Mouse (Mus musculus): ENCODE results near the gene Elob. TPM values are rescaled to one million over a fixed set of nuclear protein-coding genes. Genes with fewer than 3 reads are reported as not detected.
A peak's percentile ranks its signal among the peaks of the same experiment; 100 is the strongest.

Gene Elob
- total and polyA plus RNA-seq, 2 experiments = 153 to 276 TPM

DNA sequence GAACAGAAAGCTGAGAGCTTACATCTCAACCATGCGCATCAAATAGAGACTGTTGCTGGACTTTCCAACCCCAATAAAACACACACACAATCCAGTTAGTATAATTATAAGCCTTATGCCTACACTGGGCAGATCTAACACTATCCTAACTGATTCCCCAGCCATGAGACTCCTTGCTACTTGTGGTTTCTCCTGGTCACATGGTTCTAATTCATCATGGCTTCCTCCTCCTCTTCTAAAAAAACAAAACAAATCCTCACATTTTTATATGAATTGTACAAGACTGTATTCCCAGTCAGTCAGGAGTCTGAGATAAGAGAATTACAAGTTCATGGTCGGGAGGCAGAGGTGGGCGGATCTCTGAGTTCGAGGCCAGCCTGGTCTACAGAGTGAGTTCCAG lies 40.0 kb downstream of the Elob start:
- H3K36me3 ChIP-seq (ENCODE audit: control insufficient read depth, insufficient read depth, low read length) = no peaks in the 10 kb centered on the region
- no peak for DNase-seq (ENCODE audit: extremely low read depth, low read depth, low spot score)
- WGBS = 96% methylated on average over 4 of the region's 4 CpGs
- TF ChIP-seq POLR2A (IDR thresholded peaks at IDR 0.05; ENCODE audit: extremely low read depth, insufficient read depth, low read length) = no peak
- no peak for TF ChIP-seq CTCF (IDR thresholded peaks at IDR 0.05; ENCODE audit: low read depth, low read length)
- peaks cover 11% of the 10 kb centered on the region for H3K4me1 ChIP-seq (ENCODE audit: control insufficient read depth, insufficient read depth, low read length)
- no peak overlapping the region for H3K27ac ChIP-seq (replicated peaks; ENCODE audit: insufficient read depth, low read depth, low read length)
- no peaks in the 10 kb centered on the region for H3K79me2 ChIP-seq (ENCODE audit: control insufficient read depth, insufficient read depth, low read length)
- no peaks in the 10 kb centered on the region for H3K27me3 ChIP-seq (ENCODE audit: control insufficient read depth, insufficient read depth, low read length)
- H3K4me3 ChIP-seq (ENCODE audit: insufficient read depth, low read depth, low read length) = no peak overlapping the region
- no peak overlapping the region for H3K9ac ChIP-seq (ENCODE audit: low read depth, low read length)

DNA sequence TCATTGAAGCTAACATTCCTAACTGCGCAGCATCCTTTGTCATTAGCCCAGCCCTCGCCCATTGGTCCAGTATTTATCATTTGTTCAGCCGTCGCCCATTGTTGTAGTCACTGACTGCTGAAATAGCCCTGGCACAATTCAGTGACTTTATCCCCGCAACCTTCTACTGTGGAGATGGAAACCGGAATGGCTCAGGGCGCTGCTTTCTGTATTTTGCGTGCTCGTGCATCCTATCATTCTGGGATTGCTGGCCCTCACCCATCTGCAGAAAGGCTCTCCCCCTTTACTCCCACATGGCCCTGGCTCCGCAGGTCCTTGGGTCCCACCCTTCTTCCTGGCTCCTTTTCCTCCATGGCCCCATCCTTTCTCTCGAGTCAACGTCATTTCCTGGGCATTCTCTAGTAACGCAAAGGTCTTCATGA lies 42.4 kb downstream of the Elob start:
- TF ChIP-seq CTCF (IDR thresholded peaks at IDR 0.05; ENCODE audit: low read depth, low read length) (no peak), POLR2A (IDR thresholded peaks at IDR 0.05; ENCODE audit: extremely low read depth, insufficient read depth, low read length) (no peak)
- Histone ChIP-seq H3K4me3 (ENCODE audit: insufficient read depth, low read depth, low read length) (no peak overlapping the region), H3K27me3 (ENCODE audit: control insufficient read depth, insufficient read depth, low read length) (no peaks in the 10 kb centered on the region), H3K27ac (replicated peaks; ENCODE audit: insufficient read depth, low read depth, low read length) (no peak overlapping the region), H3K9ac (ENCODE audit: low read depth, low read length) (0 out of 2 replicates have a peak overlapping the region, but pooled peaks have one; percentile 2), H3K79me2 (ENCODE audit: control insufficient read depth, insufficient read depth, low read length) (no peaks in the 10 kb centered on the region), H3K36me3 (ENCODE audit: control insufficient read depth, insufficient read depth, low read length) (no peaks in the 10 kb centered on the region), H3K4me1 (ENCODE audit: control insufficient read depth, insufficient read depth, low read length) (peaks cover 11% of the 10 kb centered on the region)
- 36% methylated on average over 13 of the region's 13 CpGs for WGBS
- DNase-seq (ENCODE audit: extremely low read depth, low read depth, low spot score) = no peak

DNA sequence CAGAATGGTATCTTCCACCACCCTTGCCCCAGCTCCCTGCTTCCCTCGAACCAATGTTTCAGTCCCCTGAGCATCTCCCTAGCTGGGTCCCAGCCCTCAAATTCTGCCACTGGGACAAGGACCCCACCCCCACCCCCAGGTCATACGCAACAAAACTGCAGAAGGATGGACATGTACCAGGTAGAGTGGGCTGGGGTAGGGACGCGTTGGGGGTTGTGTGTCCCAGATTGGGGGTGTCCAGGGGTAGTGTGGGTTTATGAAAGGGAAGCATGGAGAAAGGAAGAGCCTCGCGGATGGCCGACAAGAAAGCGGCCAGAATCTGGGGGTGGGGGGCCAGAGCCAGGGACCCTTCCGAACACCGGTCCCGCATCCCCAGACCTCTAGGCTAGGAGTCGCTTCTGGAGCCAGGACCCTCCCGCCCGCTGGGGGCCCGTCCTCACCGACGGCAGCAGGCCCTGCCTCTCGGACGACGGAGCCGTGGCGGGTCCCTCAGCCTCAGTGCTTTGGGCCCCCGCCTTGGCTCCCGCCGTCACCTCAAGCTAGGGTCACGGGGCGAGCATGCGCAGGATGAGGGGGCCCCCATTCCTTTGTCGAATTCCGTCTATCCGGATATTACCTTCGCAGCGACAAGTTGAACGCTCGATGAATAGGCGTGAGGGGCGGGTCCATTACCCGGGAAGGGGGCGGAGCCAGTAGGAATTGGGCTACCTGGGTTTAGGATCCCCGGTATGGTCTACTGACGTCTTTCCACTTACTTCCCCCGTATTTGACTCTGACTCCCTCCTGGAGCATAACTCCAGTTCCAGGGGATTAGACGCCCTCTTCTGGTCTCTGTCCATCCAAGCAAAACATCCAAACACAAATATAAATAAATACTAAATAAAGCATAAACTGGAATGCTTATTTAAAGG lies 43.1 kb downstream of the Elob start, which contains the start of gene Flywch2:
TSS of gene Flywch2 (minus strand) at position 521 of the 911 bp plus-strand sequence.
- no peak within 1 kb of the TSS for H3K27ac ChIP-seq (replicated peaks; ENCODE audit: insufficient read depth, low read depth, low read length)
- peak within 1 kb of the TSS; percentile 74 for H3K9ac ChIP-seq (ENCODE audit: low read depth, low read length)
- peaks cover 8% of the 10 kb centered on the region for H3K4me1 ChIP-seq (ENCODE audit: control insufficient read depth, insufficient read depth, low read length)
- H3K4me3 ChIP-seq (ENCODE audit: insufficient read depth, low read depth, low read length) = peak within 1 kb of the TSS; percentile 58
- no peaks in the 10 kb centered on the region for H3K79me2 ChIP-seq (ENCODE audit: control insufficient read depth, insufficient read depth, low read length)
- H3K36me3 ChIP-seq (ENCODE audit: control insufficient read depth, insufficient read depth, low read length) = no peaks in the 10 kb centered on the region
- H3K27me3 ChIP-seq (ENCODE audit: control insufficient read depth, insufficient read depth, low read length) = no peaks in the 10 kb centered on the region
- WGBS = 5% methylated on average over 40 of the region's 43 CpGs
- DNase-seq (ENCODE audit: extremely low read depth, low read depth, low spot score) = peak; percentile 41
- TF ChIP-seq POLR2A (IDR thresholded peaks at IDR 0.05; ENCODE audit: extremely low read depth, insufficient read depth, low read length) (no peak), CTCF (IDR thresholded peaks at IDR 0.05; ENCODE audit: low read depth, low read length) (no peak)

- H3K36me3 ChIP-seq (ENCODE audit: control insufficient read depth, insufficient read depth, low read length) = no peaks in the 10 kb centered on the region
- no peak for DNase-seq (ENCODE audit: extremely low read depth, low read depth, low spot score)
- no peaks in the 10 kb centered on the region for H3K27me3 ChIP-seq (ENCODE audit: control insufficient read depth, insufficient read depth, low read length)
- H3K9ac ChIP-seq (ENCODE audit: low read depth, low read length) = no peak overlapping the region
- H3K4me1 ChIP-seq (ENCODE audit: control insufficient read depth, insufficient read depth, low read length) = 0 out of 2 replicates have a peak, but pooled peaks cover 3% of the 10 kb centered on the region
- H3K4me3 ChIP-seq (ENCODE audit: insufficient read depth, low read depth, low read length) = no peak overlapping the region
- TF ChIP-seq POLR2A (IDR thresholded peaks at IDR 0.05; ENCODE audit: extremely low read depth, insufficient read depth, low read length) (no peak), CTCF (IDR thresholded peaks at IDR 0.05; ENCODE audit: low read depth, low read length) (no peak)
- H3K27ac ChIP-seq (replicated peaks; ENCODE audit: insufficient read depth, low read depth, low read length) = no peak overlapping the region
- no peaks in the 10 kb centered on the region for H3K79me2 ChIP-seq (ENCODE audit: control insufficient read depth, insufficient read depth, low read length)
Observed at GRCm38 (mm10) chr17:23783352-23783751, 45.6 kb downstream of the Elob start.

- no peaks in the 10 kb centered on the region for H3K27me3 ChIP-seq (ENCODE audit: control insufficient read depth, insufficient read depth, low read length)
- no peak overlapping the region for H3K27ac ChIP-seq (replicated peaks; ENCODE audit: insufficient read depth, low read depth, low read length)
- no peak overlapping the region for H3K4me3 ChIP-seq (ENCODE audit: insufficient read depth, low read depth, low read length)
- no peak for TF ChIP-seq POLR2A (IDR thresholded peaks at IDR 0.05; ENCODE audit: extremely low read depth, insufficient read depth, low read length)
- no peak for TF ChIP-seq CTCF (IDR thresholded peaks at IDR 0.05; ENCODE audit: low read depth, low read length)
- 74% methylated on average over 2 of the region's 2 CpGs for WGBS
- H3K9ac ChIP-seq (ENCODE audit: low read depth, low read length) = no peak overlapping the region
- H3K36me3 ChIP-seq (ENCODE audit: control insufficient read depth, insufficient read depth, low read length) = no peaks in the 10 kb centered on the region
- no peak for DNase-seq (ENCODE audit: extremely low read depth, low read depth, low spot score)
- no peaks in the 10 kb centered on the region for H3K4me1 ChIP-seq (ENCODE audit: control insufficient read depth, insufficient read depth, low read length)
- H3K79me2 ChIP-seq (ENCODE audit: control insufficient read depth, insufficient read depth, low read length) = no peaks in the 10 kb centered on the region
Observed at GRCm38 (mm10) chr17:23778447-23778846, 50.5 kb downstream of the Elob start.

- H3K9ac ChIP-seq (ENCODE audit: low read depth, low read length) = no peak overlapping the region
- H3K27me3 ChIP-seq (ENCODE audit: control insufficient read depth, insufficient read depth, low read length) = no peaks in the 10 kb centered on the region
- no peaks in the 10 kb centered on the region for H3K36me3 ChIP-seq (ENCODE audit: control insufficient read depth, insufficient read depth, low read length)
- H3K4me3 ChIP-seq (ENCODE audit: insufficient read depth, low read depth, low read length) = no peak overlapping the region
- H3K27ac ChIP-seq (replicated peaks; ENCODE audit: insufficient read depth, low read depth, low read length) = no peak overlapping the region
- 69% methylated on average over 2 of the region's 2 CpGs for WGBS
- H3K4me1 ChIP-seq (ENCODE audit: control insufficient read depth, insufficient read depth, low read length) = no peaks in the 10 kb centered on the region
- no peak for TF ChIP-seq CTCF (IDR thresholded peaks at IDR 0.05; ENCODE audit: low read depth, low read length)
- TF ChIP-seq POLR2A (IDR thresholded peaks at IDR 0.05; ENCODE audit: extremely low read depth, insufficient read depth, low read length) = no peak
- no peaks in the 10 kb centered on the region for H3K79me2 ChIP-seq (ENCODE audit: control insufficient read depth, insufficient read depth, low read length)
- no peak for DNase-seq (ENCODE audit: extremely low read depth, low read depth, low spot score)
Observed at GRCm38 (mm10) chr17:23777141-23777540, 51.8 kb downstream of the Elob start.
